Mouse (Mus musculus) cerebellum, adult 2 months (tissue): ENCODE data around the gene Topbp1.

Source experiments
- CTCF ChIP-seq: fragments of 200-500 bp; IDR thresholded peaks from 2 replicates; pipeline ENCODE4 v1.5.1; 2011; ENCODE audit warnings: low read depth, mild to moderate bottlenecking, control low read depth, low read length, moderate library complexity, borderline replicate concordance; ENCODE audit not compliant: insufficient read depth
- POLR2A ChIP-seq: fragments of 200-500 bp; IDR thresholded peaks from 2 replicates; pipeline ENCODE4 v1.6.1; 2011; ENCODE audit warnings: low read length, control low read depth, borderline replicate concordance; ENCODE audit not compliant: insufficient read depth

DNA sequence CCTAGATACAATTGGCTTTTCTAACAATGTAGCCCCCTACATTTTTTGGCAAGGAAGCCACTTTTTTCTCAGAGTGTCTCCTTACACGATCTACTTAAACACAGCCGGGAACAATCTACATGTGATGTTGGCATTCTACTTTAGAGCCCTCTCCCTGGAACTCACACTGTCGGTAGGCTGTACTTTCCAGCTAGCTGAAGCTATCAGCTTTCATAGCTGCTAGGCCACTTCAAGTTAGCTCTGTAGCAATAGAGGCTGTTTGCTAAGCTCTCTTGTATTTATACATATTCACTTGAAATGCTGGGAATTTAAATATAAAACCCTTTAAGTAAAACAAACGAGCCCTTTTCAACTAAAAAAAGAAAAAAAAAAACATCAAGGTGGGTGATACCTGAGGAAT is 2.8 kb upstream of the Topbp1 start:
- TF ChIP-seq POLR2A = no peak
- no peak for TF ChIP-seq CTCF
